Mouse (Mus musculus): ENCODE measurements around the gene Tchhl1.
A peak's percentile ranks its signal among the peaks of the same experiment; 100 is the strongest.
"Not testable (repeated sequence)": the region's sequence is repeated elsewhere in the genome, so short reads cannot be mapped to it uniquely, and the experiment has no call there.

Tchhl1 gene

GRCm38 (mm10) chr3:93468561-93468960, at the start of gene Tchhl1:
Gene Tchhl1, plus strand, starts transcription at chr3:93468754.
- no peak for DNase-seq (ENCODE audit: low read depth, low spot score)

- peak; percentile 41 for DNase-seq (ENCODE audit: low read depth, low spot score)
These were observed 36.9 kb upstream of the Tchhl1 start for GRCm38 (mm10) chr3:93431673-93432072.

GRCm38 (mm10) chr3:93442030-93442429, 26.5 kb upstream of the Tchhl1 start, which contains the start of gene Tchh:
Gene Tchh, plus strand, starts transcription at chr3:93442330.
- no peak for DNase-seq (ENCODE audit: low read depth, low spot score)

GRCm38 (mm10) chr3:93443501-93444101, 25.0 kb upstream of the Tchhl1 start:
- peak; percentile 78 for DNase-seq (ENCODE audit: low read depth, low spot score)

GRCm38 (mm10) chr3:93444343-93445164, 24.0 kb upstream of the Tchhl1 start:
- DNase-seq (ENCODE audit: low read depth, low spot score), result peak; percentile 91

DNA sequence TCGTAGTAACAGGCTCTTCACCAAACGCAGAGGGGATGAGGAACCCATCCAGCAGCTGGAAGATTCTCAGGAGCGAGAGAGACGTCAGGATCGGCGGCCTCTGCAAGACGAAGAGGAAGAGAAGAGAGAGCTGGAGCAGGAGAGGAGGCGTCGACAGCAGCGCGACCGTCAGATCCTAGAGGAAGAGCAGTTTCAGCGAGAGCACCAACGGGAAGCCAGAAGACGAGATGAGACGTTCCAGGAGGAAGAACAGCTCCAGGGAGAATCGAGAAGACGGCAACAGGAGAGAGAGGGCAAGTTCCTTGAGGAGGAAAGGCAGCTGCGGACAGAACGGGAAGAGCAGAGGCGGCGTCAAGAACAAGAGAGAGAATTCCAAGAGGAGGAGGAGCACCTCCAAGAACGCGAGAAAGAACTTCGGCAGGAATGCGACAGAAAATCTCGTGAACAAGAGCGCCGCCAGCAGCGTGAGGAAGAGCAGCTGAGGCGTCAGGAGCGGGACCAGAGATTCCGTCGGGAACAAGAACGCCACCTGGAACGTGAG, 23.3 kb upstream of the Tchhl1 start:
- peak; percentile 76 for DNase-seq (ENCODE audit: low read depth, low spot score)

DNA sequence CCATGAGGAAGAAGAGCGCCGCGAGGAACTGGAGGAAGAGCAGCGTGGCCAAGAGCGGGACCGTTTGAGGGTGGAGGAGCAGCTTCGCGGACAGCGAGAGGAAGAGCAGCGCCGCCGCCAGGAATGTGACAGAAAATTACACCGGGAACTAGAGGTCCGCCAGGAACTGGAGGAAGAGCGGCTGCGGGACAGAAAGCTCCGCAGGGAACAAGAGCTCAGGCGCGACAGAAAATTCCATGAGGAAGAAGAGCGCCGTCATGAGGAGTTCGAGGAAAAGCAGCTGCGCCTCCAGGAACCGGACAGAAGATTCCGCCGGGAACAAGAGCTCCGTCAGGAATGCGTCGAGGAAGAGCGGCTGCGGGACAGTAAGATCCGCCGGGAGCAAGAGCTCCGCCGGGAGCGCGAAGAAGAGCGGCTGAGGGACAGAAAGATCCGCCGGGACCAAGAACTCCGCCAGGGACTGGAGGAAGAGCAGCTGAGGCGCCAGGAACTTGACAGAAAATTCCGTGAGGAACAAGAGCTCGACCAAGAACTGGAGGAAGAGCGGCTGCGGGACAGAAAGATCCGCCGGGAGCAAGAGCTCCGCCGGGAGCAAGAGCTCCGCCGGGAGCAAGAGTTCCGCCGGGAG, 22.3 kb upstream of the Tchhl1 start:
- DNase-seq (ENCODE audit: low read depth, low spot score), result peak; percentile 74

GRCm38 (mm10) chr3:93446756-93447137, 21.8 kb upstream of the Tchhl1 start:
- not testable (repeated sequence) for DNase-seq (ENCODE audit: low read depth, low spot score)

DNA sequence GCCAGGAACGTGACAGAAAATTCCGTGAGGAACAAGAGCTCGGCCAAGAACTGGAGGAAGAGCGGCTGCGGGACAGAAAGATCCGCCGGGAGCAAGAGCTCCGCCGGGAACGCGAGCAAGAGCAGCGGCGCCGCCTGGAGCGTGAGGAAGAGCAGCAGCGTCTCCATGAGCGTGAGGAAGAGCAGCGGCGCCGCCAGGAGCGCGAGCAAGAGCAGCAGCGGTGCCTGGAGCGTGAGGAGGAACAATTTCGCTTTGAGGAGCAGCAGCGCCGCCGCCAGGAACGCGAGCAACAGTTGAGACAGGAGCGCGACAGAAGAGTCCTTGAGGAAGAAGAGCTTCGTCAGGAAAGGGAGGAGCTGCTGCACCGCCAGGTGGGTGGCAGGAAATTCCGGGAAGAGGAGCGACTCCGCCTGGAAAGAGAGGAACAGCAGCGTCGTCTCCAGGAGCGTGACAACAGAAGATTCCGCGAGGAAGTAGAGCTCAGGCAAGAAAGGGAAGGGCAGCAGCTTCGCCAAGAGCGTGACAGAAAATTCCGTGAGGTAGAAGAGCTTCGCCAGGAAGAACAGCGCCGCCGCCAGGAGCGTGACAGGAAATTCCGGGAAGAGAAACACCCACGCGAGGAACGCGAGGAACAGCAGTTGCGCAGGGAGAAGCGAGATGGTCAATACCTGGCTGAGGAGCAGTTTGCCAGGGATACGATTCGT, 21.3 kb upstream of the Tchhl1 start:
- peak; percentile 92 for DNase-seq (ENCODE audit: low read depth, low spot score)

DNA sequence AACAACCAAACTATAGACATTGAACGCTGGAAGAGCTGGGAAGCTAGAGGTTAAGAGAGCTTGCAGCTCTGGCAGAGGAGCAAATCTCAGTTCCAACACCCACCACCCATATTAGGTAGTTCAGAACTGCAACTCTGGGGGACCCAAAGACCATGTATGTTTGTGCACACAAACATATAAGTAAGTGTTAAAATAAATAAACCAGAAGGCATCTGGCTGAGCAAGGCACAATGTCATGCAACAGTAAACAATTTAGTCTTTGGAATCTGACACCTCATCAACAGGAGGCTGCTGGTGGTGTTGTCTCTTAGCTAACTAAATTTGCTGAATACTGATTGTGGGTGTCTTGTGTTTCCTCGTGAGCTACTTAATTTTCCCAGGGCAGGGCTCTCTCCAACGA, 2.0 kb upstream of the Tchhl1 start:
- DNase-seq (ENCODE audit: low read depth, low spot score), result no peak

DNA sequence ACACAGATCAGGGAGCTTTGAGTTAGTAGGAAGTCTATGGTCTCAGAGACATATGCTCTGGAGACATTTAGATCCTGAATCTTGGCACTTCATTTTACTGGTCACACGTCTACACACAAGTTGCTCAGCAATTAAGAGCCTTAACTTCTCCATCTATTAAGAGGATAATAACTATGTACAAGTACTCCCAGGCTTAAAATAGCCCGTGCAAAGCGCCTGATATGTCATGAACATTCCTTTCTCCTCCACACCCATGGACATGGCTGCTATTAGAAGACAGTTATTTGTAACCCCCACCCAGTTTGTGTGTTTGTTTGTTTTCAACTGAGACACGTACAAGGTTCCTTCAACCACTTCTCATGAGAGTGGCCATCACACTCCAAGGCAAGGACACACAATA, 1.4 kb upstream of the Tchhl1 start:
- no peak for DNase-seq (ENCODE audit: low read depth, low spot score)

DNA sequence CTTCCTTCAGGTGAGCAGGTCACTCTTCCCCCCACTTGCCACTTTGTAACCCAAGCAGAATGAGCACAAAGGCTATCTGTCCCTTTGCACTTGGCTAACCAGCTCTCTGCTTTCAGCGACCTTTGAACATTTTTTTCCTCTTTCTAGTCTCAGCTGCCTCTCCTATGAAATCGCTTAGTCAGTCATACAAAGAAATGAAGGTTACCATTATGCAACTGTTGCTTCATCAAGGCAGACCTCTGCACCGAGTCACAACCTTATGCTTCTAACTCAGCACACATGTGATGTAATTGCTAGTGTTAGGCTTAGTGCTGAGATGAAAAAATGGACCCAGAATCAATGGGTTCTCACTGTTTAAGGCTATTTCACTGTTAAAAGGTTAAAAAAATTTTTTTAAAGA, 1.1 kb downstream of the Tchhl1 start:
- no peak for DNase-seq (ENCODE audit: low read depth, low spot score)

DNA sequence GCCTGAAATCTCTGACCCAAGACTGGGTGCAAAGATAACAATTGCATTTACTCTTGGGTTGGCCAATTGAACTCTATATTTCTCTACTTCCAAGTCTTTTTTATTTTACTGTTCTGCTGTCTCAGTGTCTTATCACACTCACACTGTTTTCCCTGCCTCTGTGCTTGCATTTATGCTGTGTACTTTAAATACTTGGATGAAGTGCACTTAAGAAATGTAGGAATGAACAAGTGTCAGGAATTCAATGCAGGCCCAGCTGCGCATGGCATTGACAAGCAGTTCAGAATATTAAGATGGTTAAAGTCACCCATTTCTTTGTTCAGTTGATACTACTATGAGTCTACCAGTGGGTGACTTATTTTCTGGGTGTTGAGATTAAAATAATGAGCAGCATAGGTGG, 11.5 kb downstream of the Tchhl1 start:
- DNase-seq (ENCODE audit: low read depth, low spot score), result no peak

- no peak for DNase-seq (ENCODE audit: low read depth, low spot score)
These were observed 13.5 kb downstream of the Tchhl1 start for GRCm38 (mm10) chr3:93481982-93482616.

- DNase-seq (ENCODE audit: low read depth, low spot score), result no peak
These were observed 17.1 kb downstream of the Tchhl1 start for GRCm38 (mm10) chr3:93485611-93486010.

GRCm38 (mm10) chr3:93488541-93488940, 20.0 kb downstream of the Tchhl1 start:
- no peak for DNase-seq (ENCODE audit: low read depth, low spot score)

- DNase-seq (ENCODE audit: low read depth, low spot score), result no peak
These were observed 23.6 kb downstream of the Tchhl1 start for GRCm38 (mm10) chr3:93492176-93492575.

DNA sequence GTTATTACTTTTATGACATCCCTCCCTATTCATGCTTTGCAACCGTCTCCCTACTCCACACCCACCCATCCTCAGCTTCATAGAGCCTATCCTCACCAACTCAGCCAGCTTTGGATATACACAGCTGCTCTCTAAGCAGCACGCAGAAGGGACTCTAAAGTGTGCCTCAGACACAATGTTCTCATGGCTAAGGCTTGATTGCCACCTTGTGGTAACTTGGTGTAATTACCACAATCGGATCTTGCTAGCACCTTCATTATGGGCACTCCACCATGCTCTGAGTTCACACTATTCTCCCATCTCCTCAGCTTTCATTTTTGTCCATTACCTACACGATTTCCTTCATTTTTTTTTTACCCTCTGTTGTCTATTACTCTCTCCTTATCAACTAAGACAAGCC, 25.4 kb downstream of the Tchhl1 start:
- peak; percentile 87 for DNase-seq (ENCODE audit: low read depth, low spot score)

GRCm38 (mm10) chr3:93494774-93495173, 26.2 kb downstream of the Tchhl1 start:
- DNase-seq (ENCODE audit: low read depth, low spot score), result not testable (repeated sequence)

- DNase-seq (ENCODE audit: low read depth, low spot score), result no peak
These were observed 28.6 kb downstream of the Tchhl1 start for GRCm38 (mm10) chr3:93497131-93497530.

DNA sequence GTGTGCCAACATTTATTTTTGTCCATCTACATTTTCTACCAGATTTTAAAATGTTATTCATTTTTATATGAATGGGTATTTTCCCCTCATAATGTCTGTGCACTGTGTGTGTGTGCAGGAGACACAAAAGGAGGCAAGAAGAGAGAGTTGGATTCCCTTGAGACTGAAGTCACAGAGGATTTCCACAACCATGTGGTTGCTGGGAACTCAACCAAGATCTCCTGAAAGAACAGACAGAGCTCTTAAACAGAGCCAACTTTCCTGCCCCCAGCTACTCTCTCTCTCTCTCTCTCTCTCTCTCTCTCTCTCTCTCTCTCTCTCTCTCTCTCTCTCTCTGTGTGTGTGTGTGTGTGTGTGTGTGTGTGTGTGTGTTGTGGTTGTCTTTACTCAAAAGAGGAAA, 30.6 kb downstream of the Tchhl1 start:
- DNase-seq (ENCODE audit: low read depth, low spot score), result no peak

All from ZHBTc4 (cell line).